In genomic region chr13:4172978-4173377, GRCm38 (mm10) we compare ENCODE assay signal across 26 mouse cellular contexts. TPM values are rescaled to one million over a fixed set of nuclear protein-coding genes. Genes with fewer than 3 reads are reported as not detected.
A peak's percentile ranks its signal among the peaks of the same experiment; 100 is the strongest.
DNase-seq lines count a peak whose midpoint lies in the region; ATAC-seq and TF ChIP-seq lines count a peak whose summit lies in the region.
"Had no signal": no experiment of that assay in that cellular context is flagged by ENCODE, and none has a peak within 500 bp of the region (broad histone marks: within the 10 kb centered on the region; RNA-seq: fewer than 3 reads in every experiment).

No protein-coding gene starts in this region.

- no peak overlapping the region for H3K4me2 ChIP-seq in embryonic facial prominence, embryonic 14.5 days (ENCODE audit: low read depth, low read length)
- H3K4me2 ChIP-seq in kidney, embryonic 14.5 days (replicated peaks; ENCODE audit: low read depth, low read length) = no peak overlapping the region
- no peak overlapping the region for H3K4me2 ChIP-seq in kidney, postnatal 0 days (ENCODE audit: low read length)
- H3K4me2 ChIP-seq: embryonic facial prominence, embryonic 15.5 days; heart, embryonic 11.5 days; hindbrain, embryonic 12.5 days; hindbrain, embryonic 15.5 days had no signal

- DNase-seq in embryonic facial prominence, embryonic 14.5 days (ENCODE audit: low spot score) = peak; percentile 8
- no peak for DNase-seq in embryonic facial prominence, embryonic 10.5 days (ENCODE audit: low spot score)
- DNase-seq in kidney, postnatal 10 days = no peak
- peak; percentile 53 for DNase-seq in kidney, postnatal 0 days (ENCODE audit: low spot score)
- DNase-seq in kidney, postnatal 4 days = no peak
- DNase-seq: adrenal gland, postnatal 10 days; adrenal gland, postnatal 36 days; B cell, adult 2 months; cerebellum, adult 18-20 months; cerebellum, adult 9-10 months; cerebellum, postnatal 14 days; forebrain, postnatal 0 days; gastrocnemius, adult 2 months; gastrocnemius, postnatal 14 days; heart, adult 11 months had no signal

- no peak for TF ChIP-seq CTCF in kidney, postnatal 0 days (IDR thresholded peaks at IDR 0.05; ENCODE audit: low read depth)

- no peak for ATAC-seq in embryonic facial prominence, embryonic 14.5 days (ENCODE audit: low read depth)
- peak; percentile 90 for ATAC-seq in kidney, embryonic 14.5 days (ENCODE audit: low FRiP score, low TSS enrichment)
- no peak for ATAC-seq in kidney, postnatal 0 days (replicated peaks; ENCODE audit: low FRiP score, low read depth)
- ATAC-seq: forebrain, embryonic 14.5 days; forebrain, postnatal 0 days; Patski had no signal

- H3K27ac ChIP-seq in embryonic facial prominence, embryonic 14.5 days (replicated peaks; ENCODE audit: low read depth, low read length) = no peak overlapping the region
- H3K27ac ChIP-seq in embryonic facial prominence, embryonic 10.5 days (replicated peaks) = no peak overlapping the region
- H3K27ac ChIP-seq in kidney, embryonic 14.5 days (ENCODE audit: low read depth, low read length) = no peak overlapping the region
- no peak overlapping the region for H3K27ac ChIP-seq in kidney, postnatal 0 days
- H3K27ac ChIP-seq: embryonic facial prominence, embryonic 15.5 days; gastrocnemius, adult 2 months; hindbrain, embryonic 12.5 days; hindbrain, embryonic 15.5 days had no signal

- H3K9ac ChIP-seq in embryonic facial prominence, embryonic 14.5 days (ENCODE audit: low read depth, low read length) = no peak overlapping the region
- H3K9ac ChIP-seq in kidney, embryonic 14.5 days (ENCODE audit: low read depth, low read length) = no peak overlapping the region
- no peak overlapping the region for H3K9ac ChIP-seq in kidney, postnatal 0 days (ENCODE audit: low read depth, low read length)
- H3K9ac ChIP-seq: embryonic facial prominence, embryonic 15.5 days; forebrain, postnatal 0 days; hindbrain, embryonic 12.5 days; hindbrain, embryonic 15.5 days had no signal

- H3K4me3 ChIP-seq in embryonic facial prominence, embryonic 14.5 days (ENCODE audit: low read depth, low read length) = no peak overlapping the region
- H3K4me3 ChIP-seq in embryonic facial prominence, embryonic 10.5 days = no peak overlapping the region
- H3K4me3 ChIP-seq in kidney, embryonic 14.5 days (ENCODE audit: low read length) = no peak overlapping the region
- no peak overlapping the region for H3K4me3 ChIP-seq in kidney, postnatal 0 days (replicated peaks; ENCODE audit: low read depth, low read length)
- H3K4me3 ChIP-seq: embryonic facial prominence, embryonic 15.5 days; gastrocnemius, adult 2 months; hindbrain, embryonic 12.5 days; hindbrain, embryonic 15.5 days had no signal

- no peaks in the 10 kb centered on the region for H3K9me3 ChIP-seq in embryonic facial prominence, embryonic 14.5 days (ENCODE audit: control insufficient read depth, low read length)
- H3K9me3 ChIP-seq in embryonic facial prominence, embryonic 10.5 days = no peaks in the 10 kb centered on the region
- no peaks in the 10 kb centered on the region for H3K9me3 ChIP-seq in kidney, embryonic 14.5 days (ENCODE audit: control insufficient read depth, low read length)
- H3K9me3 ChIP-seq in kidney, postnatal 0 days (replicated peaks; ENCODE audit: low read length) = no peaks in the 10 kb centered on the region
- H3K9me3 ChIP-seq: embryonic facial prominence, embryonic 15.5 days; G1E; hindbrain, embryonic 12.5 days; hindbrain, embryonic 15.5 days had no signal

- H3K36me3 ChIP-seq in embryonic facial prominence, embryonic 14.5 days (ENCODE audit: control insufficient read depth, insufficient read depth, low read length) = no peaks in the 10 kb centered on the region
- H3K36me3 ChIP-seq in embryonic facial prominence, embryonic 10.5 days (replicated peaks) = no peaks in the 10 kb centered on the region
- no peaks in the 10 kb centered on the region for H3K36me3 ChIP-seq in kidney, embryonic 14.5 days (ENCODE audit: control insufficient read depth, insufficient read depth, low read length)
- H3K36me3 ChIP-seq in kidney, postnatal 0 days (ENCODE audit: insufficient read depth, low read length) = no peaks in the 10 kb centered on the region
- H3K36me3 ChIP-seq: embryonic facial prominence, embryonic 15.5 days; G1E; hindbrain, embryonic 12.5 days; hindbrain, embryonic 15.5 days had no signal

- 65% methylated on average over 2 of the region's 2 CpGs for WGBS in embryonic facial prominence, embryonic 14.5 days
- WGBS in embryonic facial prominence, embryonic 10.5 days = 81% methylated on average over 2 of the region's 2 CpGs
- WGBS in kidney, embryonic 14.5 days = 15% methylated on average over 2 of the region's 2 CpGs
- whole genome bisulfite sequencing in kidney, postnatal 0 days = 13% methylated on average over 2 of the region's 2 CpGs

- no peaks in the 10 kb centered on the region for H3K27me3 ChIP-seq in embryonic facial prominence, embryonic 14.5 days (replicated peaks; ENCODE audit: control insufficient read depth, insufficient read depth, low read length)
- no peaks in the 10 kb centered on the region for H3K27me3 ChIP-seq in embryonic facial prominence, embryonic 10.5 days (replicated peaks; ENCODE audit: low read depth, poor library complexity, severe bottlenecking)
- no peaks in the 10 kb centered on the region for H3K27me3 ChIP-seq in kidney, embryonic 14.5 days (ENCODE audit: control insufficient read depth, insufficient read depth, low read length)
- no peaks in the 10 kb centered on the region for H3K27me3 ChIP-seq in kidney, postnatal 0 days (ENCODE audit: insufficient read depth, low read length)
- H3K27me3 ChIP-seq: CH12.LX; embryonic facial prominence, embryonic 15.5 days; hindbrain, embryonic 12.5 days; hindbrain, embryonic 15.5 days; Patski had no signal

- no peaks in the 10 kb centered on the region for H3K4me1 ChIP-seq in embryonic facial prominence, embryonic 14.5 days (ENCODE audit: control insufficient read depth, insufficient read depth, low read length)
- H3K4me1 ChIP-seq in embryonic facial prominence, embryonic 10.5 days = no peaks in the 10 kb centered on the region
- H3K4me1 ChIP-seq in kidney, embryonic 14.5 days (ENCODE audit: control insufficient read depth, insufficient read depth, low read length) = no peaks in the 10 kb centered on the region
- no peaks in the 10 kb centered on the region for H3K4me1 ChIP-seq in kidney, postnatal 0 days (replicated peaks; ENCODE audit: insufficient read depth, low read length)
- H3K4me1 ChIP-seq: embryonic facial prominence, embryonic 15.5 days; hindbrain, embryonic 12.5 days; hindbrain, embryonic 15.5 days had no signal

RNA-seq across cellular contexts. Expression of gene Akr1c13, which starts 18.0 kb away (rescaled TPM):
- polyA plus RNA-seq in embryonic facial prominence, embryonic 14.5 days (2014; fragmentation: Nextera tagmentation; extraction: Ambion mirVana) = 2.0 and 2.5 TPM in 2 replicates
- polyA plus RNA-seq in embryonic facial prominence, embryonic 10.5 days (2016; fragmentation: Nextera tagmentation; extraction: Ambion mirVana) = 0.50 TPM in 1 of 2 replicates, not detected in the other
- 6.3 and 7.7 TPM in 2 replicates for polyA plus RNA-seq in kidney, embryonic 14.5 days (2014; fragmentation: Nextera tagmentation; extraction: Ambion mirVana)
- 10.1 and 11.6 TPM in 2 replicates for polyA plus RNA-seq in kidney, postnatal 0 days (2015; fragmentation: Nextera tagmentation; extraction: Ambion mirVana)

RNA-seq across cellular contexts. Expression of gene Akr1c18, which starts 22.5 kb away (rescaled TPM):
- polyA plus RNA-seq in embryonic facial prominence, embryonic 14.5 days (2014; fragmentation: Nextera tagmentation; extraction: Ambion mirVana) = 1.6 and 2.1 TPM in 2 replicates
- polyA plus RNA-seq in embryonic facial prominence, embryonic 10.5 days (2016; fragmentation: Nextera tagmentation; extraction: Ambion mirVana) = not detected in 2 replicates
- polyA plus RNA-seq in kidney, embryonic 14.5 days (2014; fragmentation: Nextera tagmentation; extraction: Ambion mirVana) = 3.0 and 4.5 TPM in 2 replicates
- polyA plus RNA-seq in kidney, postnatal 0 days (2015; fragmentation: Nextera tagmentation; extraction: Ambion mirVana) = 3.8 and 4.1 TPM in 2 replicates
- polyA plus RNA-seq: embryonic facial prominence, embryonic 11.5 days; forebrain, embryonic 11.5 days; G1E; heart, embryonic 11.5 days; hindbrain, embryonic 12.5 days; hindbrain, embryonic 15.5 days had no signal

RNA-seq across cellular contexts. Expression of gene Akr1c19, which starts 55.5 kb away (rescaled TPM):
- polyA plus RNA-seq in embryonic facial prominence, embryonic 14.5 days (2014; fragmentation: Nextera tagmentation; extraction: Ambion mirVana) = 0.40 and 0.90 TPM in 2 replicates
- polyA plus RNA-seq in embryonic facial prominence, embryonic 10.5 days (2016; fragmentation: Nextera tagmentation; extraction: Ambion mirVana) = 0.23 and 0.29 TPM in 2 replicates
- polyA plus RNA-seq in kidney, embryonic 14.5 days (2014; fragmentation: Nextera tagmentation; extraction: Ambion mirVana) = 16.5 and 18.8 TPM in 2 replicates
- 73.0 and 76.7 TPM in 2 replicates for polyA plus RNA-seq in kidney, postnatal 0 days (2015; fragmentation: Nextera tagmentation; extraction: Ambion mirVana)
- polyA plus RNA-seq: G1E had no signal

Comparison
In these comparisons a context has a peak if more than half of its experiments do, and no peak if none do; other contexts are left out.
1. DNase-seq: peak in embryonic facial prominence, embryonic 14.5 days (single experiment) and kidney, postnatal 0 days (single experiment); none in embryonic facial prominence, embryonic 10.5 days (single experiment), kidney, postnatal 10 days (single experiment) and kidney, postnatal 4 days (0 of 2).